Comparison of ENCODE assay signal across 12 mouse cellular contexts in genomic region chr2:27759431-27759830, GRCm38 (mm10).
DNase-seq lines count a peak whose midpoint lies in the region; ATAC-seq lines count a peak whose summit lies in the region.
"Had no signal": no experiment of that assay in that cellular context is flagged by ENCODE, and none has a peak within 500 bp of the region (broad histone marks: within the 10 kb centered on the region; RNA-seq: fewer than 3 reads in every experiment).

No protein-coding gene starts in this region.

- H3K4me3 ChIP-seq in kidney, embryonic 15.5 days (replicated peaks), result no peak overlapping the region
- H3K4me3 ChIP-seq in embryonic facial prominence, embryonic 10.5 days, result no peak overlapping the region
- no peak overlapping the region for H3K4me3 ChIP-seq in limb, embryonic 11.5 days (ENCODE audit: low read depth, low read length)
- H3K4me3 ChIP-seq in midbrain, embryonic 11.5 days (ENCODE audit: low read depth, low read length), result no peak overlapping the region

- H3K4me2 ChIP-seq in kidney, embryonic 15.5 days, result peak overlapping the region; percentile 42; the same call in 1 of the 2 replicates
- H3K4me2 ChIP-seq in limb, embryonic 11.5 days (ENCODE audit: low read depth, severe bottlenecking), result no peak overlapping the region
- no peak overlapping the region for H3K4me2 ChIP-seq in midbrain, embryonic 11.5 days

- peak overlapping the region; percentile 96 for H3K27ac ChIP-seq in kidney, embryonic 15.5 days
- peak overlapping the region; percentile 82 for H3K27ac ChIP-seq in embryonic facial prominence, embryonic 10.5 days (replicated peaks)
- H3K27ac ChIP-seq in limb, embryonic 11.5 days (replicated peaks; ENCODE audit: low read depth, low read length), result peak overlapping the region; percentile 87; the same call in 1 of the 2 replicates
- H3K27ac ChIP-seq in midbrain, embryonic 11.5 days (ENCODE audit: low read depth, low read length), result no peak overlapping the region

- peak; percentile 94 for DNase-seq in heart, adult 11 months
- no peak for DNase-seq in heart, adult 8-10 months (ENCODE audit: low spot score)
- no peak for DNase-seq in kidney, adult 11 months
- DNase-seq in embryonic facial prominence, embryonic 10.5 days (ENCODE audit: low spot score), result no peak
- DNase-seq in limb, embryonic 11.5 days (ENCODE audit: low spot score), result no peak
- no peak for DNase-seq in midbrain, embryonic 11.5 days (ENCODE audit: low spot score, missing footprints)
- DNase-seq: cerebellum, adult 2 months; lung, postnatal 10 days; right cerebral cortex, postnatal 25 days; thymus, postnatal 4 days had no signal

- WGBS in kidney, embryonic 15.5 days, result 90% methylated on average over 14 of the region's 14 CpGs
- 93% methylated on average over 14 of the region's 14 CpGs for WGBS in embryonic facial prominence, embryonic 10.5 days
- WGBS in limb, embryonic 11.5 days, result 95% methylated on average over 14 of the region's 14 CpGs
- WGBS in midbrain, embryonic 11.5 days, result 94% methylated on average over 14 of the region's 14 CpGs

- H3K9me3 ChIP-seq in kidney, embryonic 15.5 days (replicated peaks), result no peaks in the 10 kb centered on the region
- no peaks in the 10 kb centered on the region for H3K9me3 ChIP-seq in embryonic facial prominence, embryonic 10.5 days
- H3K9me3 ChIP-seq in limb, embryonic 11.5 days (ENCODE audit: control insufficient read depth, low read length), result no peaks in the 10 kb centered on the region
- no peaks in the 10 kb centered on the region for H3K9me3 ChIP-seq in midbrain, embryonic 11.5 days (ENCODE audit: control insufficient read depth, low read length)

- peaks cover 14% of the 10 kb centered on the region for H3K27me3 ChIP-seq in kidney, embryonic 15.5 days
- no peaks in the 10 kb centered on the region for H3K27me3 ChIP-seq in embryonic facial prominence, embryonic 10.5 days (replicated peaks; ENCODE audit: low read depth, poor library complexity, severe bottlenecking)
- no peaks in the 10 kb centered on the region for H3K27me3 ChIP-seq in limb, embryonic 11.5 days (ENCODE audit: control insufficient read depth, insufficient read depth, low read length)
- H3K27me3 ChIP-seq in midbrain, embryonic 11.5 days (ENCODE audit: control insufficient read depth, insufficient read depth, low read length), result no peaks in the 10 kb centered on the region

- no peak overlapping the region for H3K9ac ChIP-seq in kidney, embryonic 15.5 days
- no peak overlapping the region for H3K9ac ChIP-seq in limb, embryonic 11.5 days (ENCODE audit: low read length)
- no peak overlapping the region for H3K9ac ChIP-seq in midbrain, embryonic 11.5 days (ENCODE audit: low read length)

- H3K4me1 ChIP-seq in kidney, embryonic 15.5 days, result peaks cover 77% of the 10 kb centered on the region
- peaks cover 72% of the 10 kb centered on the region for H3K4me1 ChIP-seq in embryonic facial prominence, embryonic 10.5 days
- peaks cover 30% of the 10 kb centered on the region for H3K4me1 ChIP-seq in limb, embryonic 11.5 days (ENCODE audit: control insufficient read depth, insufficient read depth, low read length)
- peaks cover 6% of the 10 kb centered on the region for H3K4me1 ChIP-seq in midbrain, embryonic 11.5 days (ENCODE audit: control insufficient read depth, insufficient read depth, low read length)

- no peak for ATAC-seq in kidney, embryonic 15.5 days (replicated peaks; ENCODE audit: low FRiP score)
- ATAC-seq in limb, embryonic 11.5 days (ENCODE audit: insufficient number of reproducible peaks, low FRiP score, low TSS enrichment, low read depth), result no peak
- ATAC-seq in midbrain, embryonic 11.5 days (ENCODE audit: low FRiP score), result no peak
- ATAC-seq in inflammation-experienced regulatory T-cells, adult 6 months, result no peak

- peaks cover 49% of the 10 kb centered on the region for H3K36me3 ChIP-seq in kidney, embryonic 15.5 days
- peaks cover 73% of the 10 kb centered on the region for H3K36me3 ChIP-seq in embryonic facial prominence, embryonic 10.5 days (replicated peaks)
- H3K36me3 ChIP-seq in limb, embryonic 11.5 days (ENCODE audit: control insufficient read depth, insufficient read depth, low read length), result peaks cover 3% of the 10 kb centered on the region
- peaks cover 4% of the 10 kb centered on the region; the same call in 1 of the 2 replicates for H3K36me3 ChIP-seq in midbrain, embryonic 11.5 days (ENCODE audit: control insufficient read depth, insufficient read depth, low read length)
